Mouse (Mus musculus) bone marrow, adult 2 months (tissue): ENCODE data around the gene Olfr1270.
"Not testable (repeated sequence)": the region's sequence is repeated elsewhere in the genome, so short reads cannot be mapped to it uniquely, and the experiment has no call there.

Source experiments
- CTCF ChIP-seq: fragments of 200-500 bp; IDR thresholded peaks from 2 replicates; pipeline ENCODE4 v1.5.1; 2011; ENCODE audit warnings: low read length, control low read depth; ENCODE audit not compliant: control insufficient read depth, insufficient read depth
- POLR2A ChIP-seq: fragments of 200-500 bp; IDR thresholded peaks from 2 replicates; pipeline ENCODE4 v1.6.1; 2011; ENCODE audit warnings: low read depth, mild to moderate bottlenecking, control low read depth, low read length, borderline replicate concordance; ENCODE audit not compliant: control insufficient read depth

- TF ChIP-seq CTCF, POLR2A: not testable (repeated sequence)
These were observed 42.4 kb upstream of the Olfr1270 start for GRCm38 (mm10) chr2:90195285-90195684.
